Mouse (Mus musculus) splenic B cell, adult 2 months (primary cell): Measurements from ENCODE around the gene Smcp.

Experiments
- DNase-seq: peaks from one replicate; pipeline ENCODE4 v3.0.0-alpha.2; 2011; ENCODE audit warnings: low read depth, low spot score
- H3K27me3 ChIP-seq: 2 replicates; pipeline ENCODE4 v1.6.1; 2012; ENCODE audit warnings: mild to moderate bottlenecking, low read length, moderate library complexity, mixed read lengths; ENCODE audit not compliant: control insufficient read depth, poor library complexity, insufficient read depth, severe bottlenecking
- H3K36me3 ChIP-seq: 2 replicates; pipeline ENCODE4 v1.6.1; 2012; ENCODE audit warnings: mild to moderate bottlenecking, low read length, moderate library complexity, mixed read lengths; ENCODE audit not compliant: control insufficient read depth, poor library complexity, insufficient read depth, severe bottlenecking

The Smcp gene

DNA sequence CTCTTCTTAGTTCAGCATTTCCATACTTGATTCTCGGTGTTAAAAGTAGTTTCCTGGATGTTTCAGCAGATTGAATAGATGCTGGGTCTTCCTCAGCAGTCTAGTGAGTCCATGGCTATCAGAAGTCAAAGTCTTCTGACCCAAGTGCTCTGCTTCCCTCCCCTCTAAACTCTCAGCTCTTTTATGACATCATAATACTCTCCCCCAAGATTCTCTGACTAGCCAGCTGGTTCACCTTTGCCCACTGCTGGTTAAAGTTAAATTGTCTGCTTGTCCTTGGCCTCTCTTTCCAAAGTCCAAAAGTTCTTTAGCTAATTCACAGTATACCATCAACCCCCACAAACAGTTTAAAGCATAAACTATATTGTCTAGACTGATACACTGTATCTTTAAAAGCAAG is at the start of gene Smcp:
Smcp (minus strand) TSS at position 140 of the 400 bp plus-strand sequence.
- no peaks in the 10 kb centered on the region for H3K36me3 ChIP-seq
- no peak for DNase-seq
- no peaks in the 10 kb centered on the region for H3K27me3 ChIP-seq

DNA sequence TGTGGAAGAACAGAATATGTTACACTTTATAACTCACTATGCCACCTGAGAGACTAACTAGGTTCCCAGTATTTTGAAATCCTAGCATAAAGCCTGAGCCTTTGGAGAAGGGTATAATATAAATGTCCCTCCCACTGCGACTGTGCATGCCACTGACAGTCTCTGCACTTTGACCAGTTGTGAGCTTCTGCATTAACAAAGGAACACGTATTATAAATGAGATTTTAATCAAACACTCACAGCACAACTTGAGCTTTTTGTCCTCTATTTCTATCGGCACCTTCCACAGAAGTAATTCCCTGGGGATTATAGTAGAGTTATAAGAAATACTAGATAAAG is 49.8 kb upstream of the Smcp start:
- Histone ChIP-seq H3K36me3 (no peaks in the 10 kb centered on the region), H3K27me3 (no peaks in the 10 kb centered on the region)
- DNase-seq = no peak

DNA sequence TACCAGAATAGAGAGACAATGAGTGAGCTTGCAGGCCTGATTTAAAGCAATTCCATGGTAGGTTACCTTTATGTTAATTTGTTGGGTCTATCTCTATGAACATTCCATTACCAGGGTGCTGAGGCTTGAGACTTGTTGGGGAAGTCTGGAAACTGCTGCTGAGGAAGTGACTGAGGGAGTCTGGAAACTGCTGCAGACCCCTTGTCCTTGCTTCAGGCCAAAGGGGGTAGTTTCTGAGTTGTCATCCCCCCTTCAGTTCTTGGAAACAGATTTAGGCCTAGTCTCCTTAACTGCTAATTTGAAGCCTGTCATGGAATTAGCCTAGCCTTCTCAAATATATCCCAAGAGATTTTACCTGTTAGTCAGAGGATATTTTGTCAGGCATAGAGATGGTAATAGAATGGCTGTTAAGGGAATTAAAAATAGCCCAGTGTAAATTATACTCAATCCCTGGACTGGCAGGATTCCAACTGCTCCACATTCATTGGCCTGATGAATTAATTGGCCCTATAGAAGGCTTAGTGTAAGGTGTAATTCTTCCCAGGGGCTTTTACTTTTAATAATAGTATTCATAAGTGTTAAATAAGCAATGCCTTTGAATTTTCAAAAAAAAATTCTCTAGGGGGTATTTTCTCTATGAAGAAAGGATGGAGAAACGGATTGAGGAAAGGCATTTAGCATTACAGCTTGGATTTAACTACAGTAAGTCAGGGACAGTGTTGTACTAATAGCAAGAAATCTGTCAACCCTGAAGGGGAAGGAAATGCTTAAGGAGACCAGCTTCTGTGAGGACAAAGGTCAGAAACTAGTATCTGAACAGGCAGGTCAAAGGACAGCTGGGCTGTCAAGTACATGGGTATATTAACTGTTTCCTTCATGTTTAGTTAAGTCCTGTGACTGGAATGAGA is 49.2 kb upstream of the Smcp start:
- H3K27me3 ChIP-seq = no peaks in the 10 kb centered on the region
- no peak for DNase-seq
- no peaks in the 10 kb centered on the region for H3K36me3 ChIP-seq

DNA sequence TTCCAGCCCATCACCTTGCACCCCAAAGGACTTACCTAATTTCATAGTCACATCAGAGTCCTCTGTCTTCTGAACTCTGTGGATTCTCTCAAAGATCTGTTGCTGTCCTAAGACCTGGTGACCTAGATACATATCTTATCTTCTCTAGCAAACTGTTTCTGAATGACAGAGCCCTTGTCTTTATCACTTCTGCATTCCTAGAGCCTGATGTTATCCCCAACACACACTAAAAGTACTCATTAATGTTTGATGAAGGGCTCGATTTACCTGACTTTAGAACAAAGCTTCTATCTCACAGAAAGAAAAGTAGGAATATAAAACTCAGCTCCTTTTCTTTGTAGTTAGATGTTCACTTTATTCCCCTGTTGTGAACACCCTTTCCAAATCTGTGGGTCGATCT is 32.8 kb upstream of the Smcp start, which contains the start of gene Lce6a:
Lce6a (minus strand) TSS at position 101 of the 400 bp plus-strand sequence.
- no peak for DNase-seq
- no peaks in the 10 kb centered on the region for H3K27me3 ChIP-seq
- H3K36me3 ChIP-seq = no peaks in the 10 kb centered on the region

DNA sequence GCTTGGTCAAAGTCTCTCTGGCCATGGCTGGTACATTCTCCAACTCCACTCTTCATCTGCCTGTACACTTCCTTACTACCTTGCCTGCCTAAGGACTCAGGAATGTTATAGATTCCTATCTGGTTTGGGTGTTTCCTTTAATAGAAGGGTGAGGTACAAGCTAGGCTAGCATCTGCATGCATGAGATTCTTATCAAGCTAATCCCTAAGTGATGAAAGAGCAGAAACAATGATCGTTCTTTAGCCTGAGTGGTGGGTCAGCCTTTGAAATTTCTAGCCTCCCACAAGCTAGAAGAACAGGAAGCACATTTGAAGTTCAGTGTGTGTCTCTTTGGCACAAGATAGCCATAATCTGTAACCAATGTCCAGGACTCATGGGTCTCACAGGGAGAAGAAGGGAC is 21.0 kb upstream of the Smcp start:
- no peak for DNase-seq
- Histone ChIP-seq H3K27me3 (no peaks in the 10 kb centered on the region), H3K36me3 (no peaks in the 10 kb centered on the region)

DNA sequence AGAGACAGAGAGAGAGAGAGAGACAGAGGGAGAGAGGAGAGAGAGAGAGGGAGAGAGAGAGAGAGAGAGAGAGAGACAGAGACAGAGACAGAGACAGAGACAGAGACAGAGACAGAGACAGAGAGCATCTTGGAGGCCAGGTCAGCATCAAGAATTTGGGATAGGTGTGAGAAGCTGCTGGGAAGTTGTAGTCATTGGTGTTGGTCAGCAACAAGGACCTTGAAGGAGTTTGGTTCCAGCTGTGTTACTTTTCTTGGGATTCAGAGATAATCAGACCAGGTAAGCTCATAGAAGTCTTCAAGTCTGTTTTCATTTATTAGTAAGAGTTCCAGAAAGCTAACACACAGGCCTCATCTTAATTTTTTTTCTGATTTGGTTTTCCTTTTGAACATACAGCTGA is 18.6 kb upstream of the Smcp start, which contains the start of gene 2210017I01Rik:
2210017I01Rik (minus strand) TSS at position 101 of the 400 bp plus-strand sequence.
- no peak for DNase-seq
- Histone ChIP-seq H3K36me3 (no peaks in the 10 kb centered on the region), H3K27me3 (no peaks in the 10 kb centered on the region)

DNA sequence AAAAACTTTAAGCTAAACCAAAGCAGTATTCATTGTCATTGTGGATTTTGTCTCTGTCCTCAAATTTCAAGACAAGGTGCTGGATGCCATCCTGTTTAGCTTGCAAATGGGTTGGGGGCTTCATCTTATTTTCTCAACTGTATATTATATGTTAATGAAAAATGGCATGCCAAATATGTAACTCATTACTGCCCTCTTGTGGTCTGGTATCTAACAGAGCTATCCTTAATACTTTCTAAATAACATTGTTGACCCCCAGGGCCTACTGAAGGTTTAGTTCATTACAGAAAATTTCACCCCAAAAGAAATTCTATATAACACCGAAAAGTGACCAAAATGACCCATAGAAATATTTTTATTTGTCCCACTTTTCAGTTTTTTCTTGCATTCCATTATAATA is 13.4 kb upstream of the Smcp start:
- Histone ChIP-seq H3K36me3 (no peaks in the 10 kb centered on the region), H3K27me3 (no peaks in the 10 kb centered on the region)
- DNase-seq = no peak

DNA sequence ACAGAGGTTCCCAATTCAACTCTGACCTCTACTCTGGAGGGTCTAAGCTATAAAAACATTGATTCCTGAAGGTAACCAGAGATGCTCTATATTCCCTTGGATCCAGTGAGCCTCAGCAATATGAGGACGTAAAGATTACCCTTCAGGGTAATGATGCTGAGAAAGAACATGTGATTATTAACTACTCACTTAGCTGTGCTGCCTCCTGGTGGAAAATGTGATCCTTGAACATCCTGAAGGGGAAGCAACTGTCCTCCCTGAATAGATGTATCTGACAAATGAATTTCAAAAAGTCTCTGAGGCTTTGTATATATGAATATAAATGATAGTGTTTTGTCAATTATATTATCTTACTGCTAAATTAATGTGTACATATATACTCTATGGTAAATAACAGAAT is 11.7 kb upstream of the Smcp start:
- Histone ChIP-seq H3K27me3 (no peaks in the 10 kb centered on the region), H3K36me3 (no peaks in the 10 kb centered on the region)
- DNase-seq = no peak

DNA sequence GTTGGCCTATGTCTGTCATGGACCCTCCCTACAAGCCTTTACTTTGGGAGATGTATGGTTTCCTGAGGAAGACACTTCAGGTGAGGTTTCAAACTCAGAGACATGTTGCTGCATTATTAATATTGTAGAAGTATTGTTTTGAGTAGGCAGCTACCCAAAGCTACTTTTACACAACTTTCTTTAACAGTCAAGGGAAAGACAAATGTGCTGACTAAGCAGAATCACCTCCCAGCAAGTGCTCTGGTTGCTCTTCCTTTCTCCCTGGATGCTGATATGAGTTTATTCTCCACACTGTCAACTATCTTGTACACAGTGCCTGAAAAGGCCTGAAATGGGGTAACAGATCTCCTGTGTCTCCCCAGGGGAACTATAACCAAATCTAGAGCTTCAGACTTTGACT is 11.2 kb upstream of the Smcp start:
- DNase-seq = no peak
- H3K27me3 ChIP-seq = no peaks in the 10 kb centered on the region
- no peaks in the 10 kb centered on the region for H3K36me3 ChIP-seq

DNA sequence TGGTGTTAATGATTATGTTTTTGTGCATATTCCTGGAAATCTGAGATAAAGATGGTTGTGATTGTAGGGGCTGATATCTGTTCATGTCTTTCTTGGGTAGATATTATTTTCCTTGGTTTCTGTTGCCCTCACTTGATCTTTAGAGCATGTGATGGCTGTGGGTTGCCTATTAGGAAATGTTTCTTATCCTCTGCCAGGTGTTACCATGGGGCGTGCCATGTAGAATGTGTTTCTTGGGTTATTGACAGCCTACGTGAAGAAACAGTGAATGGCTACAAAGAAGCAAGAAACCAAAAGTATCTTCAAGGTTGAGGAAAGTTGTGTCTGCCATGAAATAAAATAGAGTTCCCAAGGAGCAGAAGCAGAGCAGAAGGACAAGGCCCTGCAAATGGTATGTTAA is 9.6 kb upstream of the Smcp start:
- Histone ChIP-seq H3K27me3 (no peaks in the 10 kb centered on the region), H3K36me3 (no peaks in the 10 kb centered on the region)
- no peak for DNase-seq

DNA sequence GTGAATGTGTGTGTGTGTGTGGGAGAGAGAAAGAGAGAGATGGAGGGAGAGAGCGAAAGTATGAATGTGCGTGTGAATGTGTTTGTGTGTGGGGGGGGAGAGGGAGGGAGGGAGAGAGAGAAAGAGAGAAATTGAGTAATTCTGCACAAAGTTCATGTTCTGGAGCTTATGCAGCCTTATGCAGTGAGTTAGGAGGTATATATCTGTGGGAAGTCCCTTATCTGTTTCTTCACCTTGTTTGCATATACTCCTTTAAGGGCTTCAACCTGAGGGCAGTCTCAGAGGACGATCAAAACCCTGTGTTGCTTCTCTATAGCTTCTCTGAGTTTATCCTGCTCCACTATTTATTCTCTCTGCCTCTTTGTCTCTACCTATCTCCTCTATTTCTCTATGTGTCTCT is 1.6 kb downstream of the Smcp start:
- no peaks in the 10 kb centered on the region for H3K27me3 ChIP-seq
- no peak for DNase-seq

DNA sequence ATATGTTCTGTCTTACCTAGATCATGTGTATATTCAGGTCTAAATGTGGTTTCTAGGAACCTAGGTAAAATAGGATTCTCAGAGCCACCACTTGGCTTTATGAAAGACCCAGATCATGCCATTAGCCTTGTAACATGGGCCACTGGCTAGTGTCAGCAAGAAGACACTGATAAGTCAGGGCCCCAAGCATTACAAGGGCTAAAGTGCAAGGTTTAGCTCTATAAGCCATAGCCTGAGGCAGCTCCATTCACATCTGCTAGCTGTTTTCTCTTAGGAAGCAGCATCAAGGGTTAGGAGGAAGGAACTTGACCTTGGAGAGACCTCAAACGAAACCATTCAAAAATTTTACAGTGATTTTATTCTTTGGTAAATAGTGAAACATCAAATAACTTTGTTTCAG is 3.7 kb downstream of the Smcp start:
- Histone ChIP-seq H3K36me3 (no peaks in the 10 kb centered on the region), H3K27me3 (no peaks in the 10 kb centered on the region)
- DNase-seq = no peak

More for the DNA sequence above, 1.6 kb downstream of the Smcp start:
- no peaks in the 10 kb centered on the region for H3K36me3 ChIP-seq

DNA sequence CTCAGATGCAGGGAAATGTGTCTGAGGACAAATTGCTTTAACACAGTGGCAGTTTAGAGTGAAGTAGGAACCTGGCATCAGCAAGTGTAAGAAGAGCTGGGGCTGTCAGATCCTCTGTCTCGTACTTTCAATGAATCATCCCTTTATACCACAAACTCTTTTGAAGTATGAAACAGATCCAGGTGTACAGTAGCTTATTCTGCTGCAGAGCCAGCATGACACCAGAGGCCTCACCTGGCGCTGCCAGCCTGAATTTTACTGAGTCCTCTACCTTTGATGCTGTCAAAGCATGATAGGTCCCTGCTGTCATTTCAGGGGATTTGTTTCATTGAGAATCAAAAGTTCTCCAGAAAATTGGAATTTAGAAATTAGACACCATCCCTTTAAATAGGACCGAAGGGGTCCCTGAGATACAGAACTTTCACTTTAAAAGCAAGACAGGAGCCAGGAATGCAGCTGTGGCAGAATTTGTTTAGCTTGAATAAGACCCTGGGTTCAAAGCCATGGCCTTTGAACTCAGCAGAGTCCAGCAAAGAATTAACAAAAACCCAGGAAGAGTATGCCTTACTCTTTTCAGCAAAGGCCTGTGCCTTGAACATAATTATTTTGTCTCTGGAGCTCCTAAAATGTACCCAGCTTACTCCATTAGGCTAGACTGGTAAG is 5.5 kb downstream of the Smcp start:
- no peak for DNase-seq
- no peaks in the 10 kb centered on the region for H3K27me3 ChIP-seq
- H3K36me3 ChIP-seq = no peaks in the 10 kb centered on the region

DNA sequence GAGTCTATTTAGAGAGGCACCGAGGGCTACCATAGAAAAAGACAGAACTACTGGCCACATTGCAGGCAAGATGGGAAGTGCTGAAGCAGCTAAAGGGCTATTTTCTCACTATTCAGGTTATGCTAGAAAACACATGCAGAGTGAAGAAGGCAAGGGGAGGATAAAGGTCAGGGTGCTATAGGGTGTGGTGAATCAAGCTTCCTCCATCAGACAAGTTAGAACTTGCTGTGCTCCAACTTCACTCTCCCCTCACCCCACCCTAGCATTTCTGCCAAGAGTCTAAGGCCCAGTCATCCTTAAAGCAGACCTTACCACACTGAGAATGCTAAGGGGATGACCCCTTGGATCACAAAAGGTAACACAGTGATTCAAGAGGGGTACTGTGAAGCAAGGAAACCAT is 9.3 kb downstream of the Smcp start:
- DNase-seq = no peak
- Histone ChIP-seq H3K36me3 (no peaks in the 10 kb centered on the region), H3K27me3 (no peaks in the 10 kb centered on the region)

DNA sequence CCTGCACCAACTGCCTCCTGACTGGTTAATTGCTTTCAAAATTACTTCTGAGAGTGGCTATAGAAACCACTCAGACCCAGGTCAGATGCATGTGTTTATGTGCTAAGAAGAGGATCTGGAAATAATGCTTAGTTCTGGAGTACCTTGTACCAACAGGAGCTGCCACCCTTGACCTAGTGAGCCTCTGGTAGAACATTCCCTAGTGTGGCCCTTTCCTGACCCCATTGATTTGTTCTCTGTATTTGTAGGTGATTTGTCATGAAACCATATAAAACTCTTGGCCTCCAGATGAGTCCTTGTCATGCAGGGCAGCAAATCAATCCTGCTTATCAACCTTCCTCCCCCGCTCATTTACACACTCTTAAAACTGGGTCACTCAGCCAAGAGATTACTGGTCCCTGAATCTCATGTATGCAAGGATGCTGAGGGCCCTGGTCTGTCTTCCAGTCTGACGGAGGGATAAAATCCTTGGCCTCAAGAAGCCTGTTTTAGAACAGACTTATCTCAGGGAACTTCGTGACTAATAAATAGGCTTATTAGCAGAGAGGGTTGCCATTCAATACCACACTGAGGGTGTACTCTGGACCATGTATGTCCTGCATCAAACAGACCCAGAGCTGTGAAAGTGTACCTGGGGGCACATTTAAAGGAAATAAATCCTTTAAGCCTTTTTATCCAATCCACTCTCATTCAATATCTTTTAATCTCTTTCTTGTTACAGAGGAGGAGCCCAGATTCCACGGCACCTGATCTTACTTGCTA is 10.0 kb downstream of the Smcp start:
- H3K27me3 ChIP-seq = no peaks in the 10 kb centered on the region
- H3K36me3 ChIP-seq = no peaks in the 10 kb centered on the region
- no peak for DNase-seq
